Mouse (Mus musculus): ENCODE results near the gene Samm50. TPM values are rescaled to one million over a fixed set of nuclear protein-coding genes. Genes with fewer than 3 reads are reported as not detected.

Samm50 gene
- polyA plus RNA-seq, 1 experiment from 2014 or later: 117 TPM

DNA sequence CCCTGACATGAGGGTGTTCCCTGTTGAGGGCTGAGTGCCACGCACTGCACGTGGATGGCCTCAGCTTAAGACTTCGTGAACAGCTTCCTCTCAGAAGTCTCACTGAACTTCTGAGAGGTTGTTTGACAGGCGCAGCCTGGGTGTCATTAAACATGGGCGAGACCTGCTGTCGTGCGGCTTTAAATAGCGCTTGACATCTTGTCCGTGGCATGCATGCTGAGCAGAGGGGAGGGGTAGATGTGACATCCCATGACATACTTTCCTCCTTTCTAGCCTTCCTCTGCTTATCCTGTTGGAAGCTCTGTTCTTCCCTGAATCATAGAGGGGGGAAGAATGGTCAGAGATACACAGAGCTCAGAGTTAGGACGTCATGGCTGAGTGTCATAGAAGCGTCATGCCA is 61.7 kb downstream of the Samm50 start:
- H3K9me3 ChIP-seq (replicated peaks): no peaks in the 10 kb centered on the region
- H3K36me3 ChIP-seq: no peaks in the 10 kb centered on the region
- H3K27ac ChIP-seq: no peak overlapping the region
- H3K4me3 ChIP-seq: no peak overlapping the region
- no peak for DNase-seq (ENCODE audit: low spot score)
- 69% methylated on average over 11 of the region's 11 CpGs for WGBS
- H3K4me1 ChIP-seq: peaks cover 51% of the 10 kb centered on the region
- H3K27me3 ChIP-seq (ENCODE audit: low read depth, poor library complexity, severe bottlenecking): no peaks in the 10 kb centered on the region

DNA sequence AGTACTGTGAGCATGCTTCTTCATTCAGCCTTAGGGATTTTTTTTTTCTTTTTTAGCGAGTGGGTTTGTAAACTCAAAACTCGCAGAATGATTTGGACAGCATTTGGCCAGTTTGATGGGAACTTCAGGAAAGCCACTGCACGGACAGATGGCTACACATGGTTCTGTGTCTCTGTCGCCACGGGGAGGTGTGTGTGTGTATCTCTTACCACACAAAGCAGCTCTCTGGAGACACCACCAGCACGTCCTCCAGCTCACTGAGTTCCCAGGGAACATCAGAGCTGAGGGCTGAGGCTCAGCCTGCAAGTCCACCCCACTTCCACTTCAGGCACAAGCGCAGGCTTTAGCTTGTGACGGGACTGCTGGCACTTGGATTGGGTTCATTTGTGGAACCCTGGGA is 62.3 kb downstream of the Samm50 start:
- 86% methylated on average over 8 of the region's 8 CpGs for WGBS
- no peaks in the 10 kb centered on the region for H3K9me3 ChIP-seq (replicated peaks)
- peaks cover 57% of the 10 kb centered on the region for H3K4me1 ChIP-seq
- H3K27me3 ChIP-seq (ENCODE audit: low read depth, poor library complexity, severe bottlenecking): no peaks in the 10 kb centered on the region
- no peak for DNase-seq (ENCODE audit: low spot score)
- H3K27ac ChIP-seq: no peak overlapping the region
- H3K4me3 ChIP-seq: no peak overlapping the region
- H3K36me3 ChIP-seq: no peaks in the 10 kb centered on the region

GRCm38 (mm10) chr15:84256254-84256850 is 64.3 kb downstream of the Samm50 start:
- Histone ChIP-seq H3K27me3 (ENCODE audit: low read depth, poor library complexity, severe bottlenecking) (no peaks in the 10 kb centered on the region), H3K36me3 (peaks cover 3% of the 10 kb centered on the region; the same call in 1 of the 2 replicates), H3K4me3 (no peak overlapping the region), H3K9me3 (replicated peaks) (no peaks in the 10 kb centered on the region), H3K4me1 (peaks cover 64% of the 10 kb centered on the region), H3K27ac (0 out of 2 replicates have a peak overlapping the region, but pooled peaks have one; percentile 38)
- DNase-seq (ENCODE audit: low spot score): no peak
- WGBS: 86% methylated on average over 12 of the region's 12 CpGs

DNA sequence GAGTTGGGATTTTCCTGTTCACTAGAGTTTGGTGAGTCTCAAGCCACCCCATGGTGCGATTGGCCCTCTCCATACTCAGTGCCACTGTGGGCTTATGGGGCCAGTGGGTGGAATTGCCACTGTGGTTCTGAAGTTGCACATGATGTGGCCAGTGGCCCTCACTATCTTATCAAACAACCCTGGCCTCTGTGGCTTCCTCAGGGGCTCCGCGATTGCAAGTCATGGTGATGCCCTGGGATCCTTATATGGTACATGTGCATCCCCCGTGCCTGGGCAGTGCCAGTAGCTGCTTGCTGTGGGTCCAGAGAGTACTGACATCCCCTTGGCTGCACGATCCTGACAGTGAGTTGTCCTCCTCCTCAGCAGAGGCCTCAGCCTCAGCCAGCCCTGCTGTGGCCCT is 64.8 kb downstream of the Samm50 start:
- WGBS: 88% methylated on average over 5 of the region's 5 CpGs
- Histone ChIP-seq H3K4me3 (no peak overlapping the region), H3K4me1 (peaks cover 62% of the 10 kb centered on the region), H3K27ac (peak overlapping the region; percentile 38; the same call in 1 of the 2 replicates), H3K27me3 (ENCODE audit: low read depth, poor library complexity, severe bottlenecking) (no peaks in the 10 kb centered on the region), H3K36me3 (peaks cover 4% of the 10 kb centered on the region; the same call in 1 of the 2 replicates), H3K9me3 (replicated peaks) (no peaks in the 10 kb centered on the region)
- no peak for DNase-seq (ENCODE audit: low spot score)

DNA sequence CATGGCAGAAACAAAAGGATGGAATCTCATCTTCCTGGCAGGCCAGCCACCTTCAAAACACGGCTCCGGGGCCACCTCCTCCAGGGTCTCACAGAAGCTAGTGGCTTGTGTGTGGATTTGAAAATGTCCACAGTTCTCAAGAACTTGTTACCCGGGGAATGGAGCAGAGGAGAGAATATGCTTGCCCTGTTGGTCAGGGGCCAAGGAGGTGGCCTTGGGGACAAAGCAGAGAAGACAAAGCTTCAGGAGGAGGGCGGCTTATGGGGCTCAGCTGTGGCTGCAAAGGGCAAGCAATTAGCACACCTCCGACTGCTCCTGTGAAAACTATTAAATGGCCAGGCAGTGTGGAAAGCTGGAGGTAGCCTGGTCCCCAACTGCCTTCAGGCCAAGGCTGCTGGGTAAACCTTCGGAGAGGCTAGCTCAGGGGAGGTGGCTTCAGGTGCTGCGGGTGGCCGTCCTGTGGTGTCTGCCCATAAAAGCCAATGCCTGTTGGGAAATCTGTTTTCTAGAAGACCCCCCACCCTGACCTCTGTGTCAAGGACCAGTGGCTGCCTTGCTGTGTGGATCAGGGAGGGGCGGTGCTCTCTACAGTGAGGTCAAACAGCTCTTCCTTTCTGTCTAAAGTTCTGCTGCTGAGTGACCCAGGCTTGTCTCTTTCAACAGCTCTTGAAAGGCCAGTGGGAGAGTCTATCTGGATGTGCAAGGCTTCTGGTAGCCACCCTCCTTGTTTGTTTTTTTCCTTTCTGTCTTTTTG is 66.7 kb downstream of the Samm50 start:
- H3K27ac ChIP-seq: peak overlapping the region; percentile 76
- peaks cover 55% of the 10 kb centered on the region for H3K4me1 ChIP-seq
- no peaks in the 10 kb centered on the region for H3K9me3 ChIP-seq (replicated peaks)
- 66% methylated on average over 9 of the region's 9 CpGs for WGBS
- no peaks in the 10 kb centered on the region for H3K27me3 ChIP-seq (ENCODE audit: low read depth, poor library complexity, severe bottlenecking)
- peaks cover 4% of the 10 kb centered on the region; the same call in 1 of the 2 replicates for H3K36me3 ChIP-seq
- no peak overlapping the region for H3K4me3 ChIP-seq
- no peak for DNase-seq (ENCODE audit: low spot score)

DNA sequence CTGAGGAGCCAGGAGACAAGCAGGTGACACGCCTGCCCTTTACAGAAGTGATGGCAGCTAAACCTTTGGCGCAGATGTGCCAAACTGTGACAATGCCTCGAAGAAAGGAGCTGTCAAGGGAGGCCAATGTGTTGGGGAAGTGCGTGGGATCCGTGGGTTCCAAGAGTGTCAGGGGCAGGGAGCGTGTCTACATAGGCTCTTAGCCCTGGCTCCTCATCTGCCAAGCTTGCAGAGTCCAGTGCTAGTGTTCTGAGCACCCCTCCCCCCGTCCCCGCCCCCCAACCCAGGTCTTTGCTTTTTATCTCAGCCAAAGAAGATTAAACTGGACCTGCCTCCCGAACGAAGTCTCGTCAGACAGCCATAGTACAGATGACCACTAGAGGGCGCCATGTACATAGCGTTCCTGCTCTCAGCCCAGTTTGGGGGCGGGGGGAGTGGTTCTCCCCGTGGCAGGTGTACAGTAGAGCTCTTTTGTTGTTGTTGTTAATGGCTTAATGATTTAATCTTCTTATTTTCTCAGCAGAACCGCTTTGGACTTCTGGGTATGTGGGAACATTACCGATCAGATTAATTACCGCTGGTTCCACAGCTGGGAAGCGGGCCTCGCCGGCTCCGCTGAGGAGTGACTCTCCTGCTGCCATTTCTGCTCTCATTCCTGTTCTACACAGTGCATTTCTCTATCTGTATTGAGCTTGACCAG is 68.2 kb downstream of the Samm50 start:
- Histone ChIP-seq H3K4me3 (no peak overlapping the region), H3K4me1 (peaks cover 51% of the 10 kb centered on the region), H3K27ac (no peak overlapping the region), H3K36me3 (peaks cover 12% of the 10 kb centered on the region; the same call in 1 of the 2 replicates), H3K9me3 (replicated peaks) (no peaks in the 10 kb centered on the region), H3K27me3 (ENCODE audit: low read depth, poor library complexity, severe bottlenecking) (no peaks in the 10 kb centered on the region)
- peak; percentile 87 for DNase-seq (ENCODE audit: low spot score)
- 34% methylated on average over 22 of the region's 22 CpGs for WGBS

DNA sequence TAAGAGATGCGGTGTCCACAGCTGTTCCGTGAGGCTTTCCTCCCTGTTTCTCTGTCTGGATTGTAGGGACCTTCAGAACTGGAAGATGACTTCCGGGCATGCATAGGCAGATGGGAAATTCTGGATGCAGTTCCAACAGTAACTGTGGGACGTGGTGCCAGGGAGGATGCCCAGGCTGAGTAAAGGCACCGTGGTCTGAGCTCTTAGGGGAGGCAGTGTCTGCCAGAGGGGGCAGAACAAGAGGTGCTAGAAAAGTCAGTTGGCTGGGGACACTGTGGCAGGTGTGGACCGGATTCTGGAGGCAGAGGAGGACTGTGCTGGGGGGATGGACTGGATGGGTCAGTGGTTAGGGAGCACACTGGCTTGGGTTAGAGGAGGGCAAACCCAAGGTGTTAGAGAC is 70.6 kb downstream of the Samm50 start:
- DNase-seq (ENCODE audit: low spot score): no peak
- Histone ChIP-seq H3K36me3 (peaks cover 21% of the 10 kb centered on the region), H3K27me3 (ENCODE audit: low read depth, poor library complexity, severe bottlenecking) (no peaks in the 10 kb centered on the region), H3K4me3 (no peak overlapping the region), H3K27ac (no peak overlapping the region), H3K9me3 (replicated peaks) (no peaks in the 10 kb centered on the region), H3K4me1 (peaks cover 41% of the 10 kb centered on the region)
- WGBS: 96% methylated on average over 6 of the region's 6 CpGs

DNA sequence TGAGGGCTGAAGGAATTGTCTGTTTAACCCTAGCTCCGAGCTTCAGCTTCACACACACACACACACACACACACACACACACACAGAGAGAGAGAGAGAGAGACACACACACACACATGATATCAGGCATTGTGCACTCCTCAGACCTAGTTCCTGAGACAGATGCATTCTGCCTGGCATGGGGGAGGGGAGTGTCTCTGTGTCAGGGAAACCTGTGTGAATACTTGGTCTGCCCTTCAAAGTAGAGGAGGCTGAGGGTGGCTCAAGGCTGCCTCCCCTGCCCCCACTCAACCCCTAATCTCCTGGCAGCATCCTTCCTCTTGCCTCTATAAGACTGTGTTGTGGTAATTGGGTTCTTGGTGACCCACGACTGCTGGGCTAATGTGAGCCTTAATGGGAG is 71.5 kb downstream of the Samm50 start:
- peaks cover 32% of the 10 kb centered on the region for H3K4me1 ChIP-seq
- H3K9me3 ChIP-seq (replicated peaks): no peaks in the 10 kb centered on the region
- H3K4me3 ChIP-seq: no peak overlapping the region
- H3K27ac ChIP-seq: no peak overlapping the region
- no peaks in the 10 kb centered on the region for H3K27me3 ChIP-seq (ENCODE audit: low read depth, poor library complexity, severe bottlenecking)
- H3K36me3 ChIP-seq: peaks cover 21% of the 10 kb centered on the region
- no peak for DNase-seq (ENCODE audit: low spot score)
- 52% methylated on average over 2 of the region's 2 CpGs for WGBS

- Histone ChIP-seq H3K27me3 (ENCODE audit: low read depth, poor library complexity, severe bottlenecking) (no peaks in the 10 kb centered on the region), H3K4me3 (no peak overlapping the region), H3K4me1 (peaks cover 23% of the 10 kb centered on the region), H3K36me3 (peaks cover 21% of the 10 kb centered on the region), H3K27ac (peak overlapping the region; percentile 33; the same call in 1 of the 2 replicates), H3K9me3 (replicated peaks) (no peaks in the 10 kb centered on the region)
- no peak for DNase-seq (ENCODE audit: low spot score)
- 74% methylated on average over 11 of the region's 11 CpGs for WGBS
These were observed 73.1 kb downstream of the Samm50 start for GRCm38 (mm10) chr15:84265141-84265540.

DNA sequence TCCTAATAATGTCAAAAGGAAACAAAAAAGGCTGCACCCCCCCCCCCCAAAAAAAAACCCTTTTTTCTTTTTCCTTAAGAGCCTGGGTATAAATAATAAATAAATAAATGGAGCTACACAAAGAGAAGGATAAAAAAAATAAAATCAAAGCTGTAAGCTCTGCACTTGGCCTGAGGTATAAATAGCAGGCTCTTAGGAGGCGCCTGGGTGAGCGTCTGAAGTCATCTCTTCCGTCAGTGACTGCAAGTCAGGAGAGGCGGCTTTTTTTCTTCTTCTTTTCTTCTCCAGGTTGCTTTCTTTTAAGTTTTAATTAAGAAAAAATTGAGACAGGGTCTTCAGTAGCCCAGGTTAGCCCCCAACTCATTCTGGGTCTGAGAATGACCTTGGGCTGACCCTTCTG is 74.2 kb downstream of the Samm50 start:
- Histone ChIP-seq H3K36me3 (peaks cover 24% of the 10 kb centered on the region), H3K4me3 (no peak overlapping the region), H3K4me1 (peaks cover 19% of the 10 kb centered on the region), H3K27me3 (ENCODE audit: low read depth, poor library complexity, severe bottlenecking) (no peaks in the 10 kb centered on the region), H3K9me3 (replicated peaks) (no peaks in the 10 kb centered on the region), H3K27ac (no peak overlapping the region)
- DNase-seq (ENCODE audit: low spot score): no peak
- WGBS: 90% methylated on average over 4 of the region's 4 CpGs

Small RNA genes within 50 kb of the gene (microRNA-seq; reads per million reads assigned to microRNA genes)
- gene Mir6392: not detected

Other genes starting within 250 kb of the Samm50 start
- not detected in 2 replicates for gene Efcab6, start 126.9 kb upstream of the Samm50 start, polyA plus RNA-seq (2016; fragmentation: Nextera tagmentation; extraction: Ambion mirVana)
- gene Sult4a1, start 86.5 kb upstream of the Samm50 start, polyA plus RNA-seq (2016; fragmentation: Nextera tagmentation; extraction: Ambion mirVana): 1.2 and 1.3 TPM in 2 replicates
- gene Pnpla5, start 69.1 kb upstream of the Samm50 start, polyA plus RNA-seq (2016; fragmentation: Nextera tagmentation; extraction: Ambion mirVana): not detected in 2 replicates
- 0.10 and 0.19 TPM in 2 replicates for gene Pnpla3, start 24.4 kb upstream of the Samm50 start, polyA plus RNA-seq (2016; fragmentation: Nextera tagmentation; extraction: Ambion mirVana)
- gene Parvb, start 39.8 kb downstream of the Samm50 start, polyA plus RNA-seq (2016; fragmentation: Nextera tagmentation; extraction: Ambion mirVana): 9.0 and 11.0 TPM in 2 replicates
- 0.72 and 0.75 TPM in 2 replicates for gene Parvg, start 131.8 kb downstream of the Samm50 start, polyA plus RNA-seq (2016; fragmentation: Nextera tagmentation; extraction: Ambion mirVana)

Data from limb, embryonic 10.5 days (tissue).